Mouse (Mus musculus) urinary bladder, adult 2 months (tissue): ENCODE data around the gene Nek8. TPM values are rescaled to one million over a fixed set of nuclear protein-coding genes. Genes with fewer than 3 reads are reported as not detected.
"Not testable (repeated sequence)": the region's sequence is repeated elsewhere in the genome, so short reads cannot be mapped to it uniquely, and the experiment has no call there.

Experiments used
- DNase-seq: peaks from one replicate; pipeline ENCODE4 v3.0.0; 2022; ENCODE audit warnings: low spot score
- polyA plus RNA-seq: library from polyadenylated mRNA; depleted of rRNA; stranded (reverse); fragments of >200 nt; gene quantifications from 2 replicates; pipeline ENCODE4 v1.2.3, GENCODE M21; 2012; rRNA removed

Gene Nek8
- polyA plus RNA-seq, 1 experiment: 19.7 TPM

GRCm38 (mm10) chr11:78146707-78147543, 29.6 kb downstream of the Nek8 start:
- DNase-seq: no peak

GRCm38 (mm10) chr11:78146168-78146567, 30.3 kb downstream of the Nek8 start:
- no peak for DNase-seq

- DNase-seq: no peak
Measured at GRCm38 (mm10) chr11:78143520-78143919, 33.0 kb downstream of the Nek8 start.

- no peak for DNase-seq
Measured at GRCm38 (mm10) chr11:78140665-78141064, 35.8 kb downstream of the Nek8 start.

GRCm38 (mm10) chr11:78138023-78138422, 38.5 kb downstream of the Nek8 start:
- DNase-seq: no peak

GRCm38 (mm10) chr11:78137584-78137983, 38.9 kb downstream of the Nek8 start:
- DNase-seq: no peak

GRCm38 (mm10) chr11:78136132-78136531, 40.3 kb downstream of the Nek8 start:
- no peak for DNase-seq

- DNase-seq: not testable (repeated sequence)
Measured at GRCm38 (mm10) chr11:78135314-78135713, 41.2 kb downstream of the Nek8 start.

GRCm38 (mm10) chr11:78134344-78134743, 42.1 kb downstream of the Nek8 start:
- DNase-seq: no peak

GRCm38 (mm10) chr11:78133915-78134314, 42.6 kb downstream of the Nek8 start:
- no peak for DNase-seq

- DNase-seq: no peak
Measured at GRCm38 (mm10) chr11:78129458-78129857, 47.0 kb downstream of the Nek8 start.

- DNase-seq: no peak
Measured at GRCm38 (mm10) chr11:78126739-78127138, 49.7 kb downstream of the Nek8 start.

- no peak for DNase-seq
Measured at GRCm38 (mm10) chr11:78125691-78126090, 50.8 kb downstream of the Nek8 start.

GRCm38 (mm10) chr11:78123782-78124181, 52.7 kb downstream of the Nek8 start:
- DNase-seq: no peak

- no peak for DNase-seq
Measured at GRCm38 (mm10) chr11:78122815-78123214, 53.7 kb downstream of the Nek8 start.

- no peak for DNase-seq
Measured at GRCm38 (mm10) chr11:78121176-78121575, 55.3 kb downstream of the Nek8 start.

- no peak for DNase-seq
Measured at GRCm38 (mm10) chr11:78119898-78120297, 56.6 kb downstream of the Nek8 start.

- DNase-seq: no peak
Measured at GRCm38 (mm10) chr11:78118467-78118866, 58.0 kb downstream of the Nek8 start.

GRCm38 (mm10) chr11:78116146-78116410, 60.4 kb downstream of the Nek8 start:
- DNase-seq: no peak

Other genes starting within 250 kb of the Nek8 start
- gene Sez6, start 245.9 kb downstream of the Nek8 start, polyA plus RNA-seq: 0.09 and 0.21 TPM in 2 replicates
- 36.4 and 53.7 TPM in 2 replicates for gene Phf12, start 193.9 kb downstream of the Nek8 start, polyA plus RNA-seq
- gene Dhrs13, start 144.4 kb downstream of the Nek8 start, polyA plus RNA-seq: 2.2 and 2.5 TPM in 2 replicates
- gene Flot2, start 138.7 kb downstream of the Nek8 start, polyA plus RNA-seq: 108 and 126 TPM in 2 replicates
- 23.0 and 28.0 TPM in 2 replicates for gene Eral1, start 96.3 kb downstream of the Nek8 start, polyA plus RNA-seq
- 6.1 and 10.1 TPM in 2 replicates for gene Fam222b, start 82.0 kb downstream of the Nek8 start, polyA plus RNA-seq
- 20.4 and 26.1 TPM in 2 replicates for gene Traf4, start 11.1 kb downstream of the Nek8 start, polyA plus RNA-seq
- 24.1 and 33.5 TPM in 2 replicates for gene Tlcd1, start within 50 bp of the Nek8 start, polyA plus RNA-seq
- gene Rpl23a, start 6.9 kb upstream of the Nek8 start, polyA plus RNA-seq: 2,424 and 3,048 TPM in 2 replicates
- gene Rab34, start 11.8 kb upstream of the Nek8 start, polyA plus RNA-seq: 66.7 and 79.2 TPM in 2 replicates
- 3.0 and 3.4 TPM in 2 replicates for gene Proca1, start 16.7 kb upstream of the Nek8 start, polyA plus RNA-seq
- gene Sdf2, start 69.1 kb upstream of the Nek8 start, polyA plus RNA-seq: 111 and 138 TPM in 2 replicates
- 14.5 and 28.6 TPM in 2 replicates for gene Supt6, start 69.3 kb upstream of the Nek8 start, polyA plus RNA-seq
- 94.2 and 96.9 TPM in 2 replicates for gene 2610507B11Rik, start 85.1 kb upstream of the Nek8 start, polyA plus RNA-seq
- gene BC030499, start 114.2 kb upstream of the Nek8 start, polyA plus RNA-seq: 0.28 and 0.55 TPM in 2 replicates
- gene Spag5, start 124.9 kb upstream of the Nek8 start, polyA plus RNA-seq: 1.4 and 1.7 TPM in 2 replicates
- gene Aldoc, start 146.3 kb upstream of the Nek8 start, polyA plus RNA-seq: 3.3 and 4.1 TPM in 2 replicates
- 44.2 and 44.9 TPM in 2 replicates for gene Pigs, start 151.7 kb upstream of the Nek8 start, polyA plus RNA-seq
- 91.5 and 94.3 TPM in 2 replicates for gene Unc119, start 166.8 kb upstream of the Nek8 start, polyA plus RNA-seq
- gene Foxn1, start 209.9 kb upstream of the Nek8 start, polyA plus RNA-seq: 0.08 and 0.15 TPM in 2 replicates
- 0.04 and 0.07 TPM in 2 replicates for gene Slc13a2, start 245.5 kb upstream of the Nek8 start, polyA plus RNA-seq